Mouse (Mus musculus) limb, embryonic 11.5 days (tissue): ENCODE measurements around the gene Gimap4. TPM values are rescaled to one million over a fixed set of nuclear protein-coding genes. Genes with fewer than 3 reads are reported as not detected.
"Not testable (repeated sequence)": the region's sequence is repeated elsewhere in the genome, so short reads cannot be mapped to it uniquely, and the experiment has no call there.

Source experiments
- ATAC-seq: fragments of 200-750 bp; cut with Nextera tagmentation; 2 replicates; pipeline ENCODE4 v1.8.0; 2017; ENCODE audit warnings: low read depth; ENCODE audit not compliant: insufficient number of reproducible peaks, low FRiP score, low TSS enrichment
- DNase-seq: peaks from one replicate; pipeline ENCODE4 v3.0.0-alpha.2; 2015; ENCODE audit warnings: low spot score
- H3K27ac ChIP-seq: fragments of 300-500 bp; sonication (generic); replicated peaks from 2 replicates; pipeline ENCODE4 v1.5.1; 2014; ENCODE audit warnings: low read depth, mild to moderate bottlenecking, low read length
- H3K27me3 ChIP-seq: fragments of 300-500 bp; sonication (generic); 2 replicates; pipeline ENCODE4 v1.6.1; 2014; ENCODE audit warnings: mild to moderate bottlenecking, low read length, mixed read lengths; ENCODE audit not compliant: control insufficient read depth, insufficient read depth
- H3K36me3 ChIP-seq: fragments of 300-500 bp; sonication (generic); 2 replicates; pipeline ENCODE4 v1.6.1; 2014; ENCODE audit warnings: mild to moderate bottlenecking, low read length, moderate library complexity, mixed read lengths; ENCODE audit not compliant: control insufficient read depth, insufficient read depth
- H3K4me1 ChIP-seq: fragments of 300-500 bp; sonication (generic); 2 replicates; pipeline ENCODE4 v1.6.1; 2014; ENCODE audit warnings: low read length, mixed read lengths; ENCODE audit not compliant: control insufficient read depth, insufficient read depth
- H3K4me2 ChIP-seq: fragments of 300-500 bp; sonication (generic); 2 replicates; pipeline ENCODE4 v1.6.1; 2014; ENCODE audit warnings: low read depth, mild to moderate bottlenecking, moderate library complexity; ENCODE audit not compliant: severe bottlenecking
- H3K4me3 ChIP-seq: fragments of 300-500 bp; sonication (generic); 2 replicates; pipeline ENCODE4 v1.5.1; 2014; ENCODE audit warnings: low read depth, low read length
- H3K9ac ChIP-seq: fragments of 300-500 bp; sonication (generic); 2 replicates; pipeline ENCODE4 v1.6.1; 2014; ENCODE audit warnings: mild to moderate bottlenecking, low read length
- H3K9me3 ChIP-seq: fragments of 300-500 bp; sonication (generic); 2 replicates; pipeline ENCODE4 v1.6.1; 2016; ENCODE audit warnings: low read length; ENCODE audit not compliant: control insufficient read depth
- WGBS: fragments of 180-500 bp; shearing (Covaris S2); extraction: QIAGEN DNeasy Blood & Tissue Kit; methylation state at CpG from one replicate; pipeline ENCODE4 v1.1.7; 2014; 5-methylcytosine and 5-hydroxymethylcytosine counted together
- polyA plus RNA-seq: library from polyadenylated mRNA; unstranded; fragments of >200 nt; fragmentation: Nextera tagmentation; extraction: Ambion mirVana; gene quantifications from 2 replicates; pipeline ENCODE4 v1.2.1, GENCODE M21; 2014

The Gimap4 gene
- polyA plus RNA-seq, 1 experiment from 2014 or later = 10.8 TPM

- no peak overlapping the region for H3K4me2 ChIP-seq
- no peak overlapping the region for H3K9ac ChIP-seq
- no peaks in the 10 kb centered on the region for H3K27me3 ChIP-seq
- no peaks in the 10 kb centered on the region for H3K36me3 ChIP-seq
- ATAC-seq (no peak), DNase-seq (no peak)
- H3K4me1 ChIP-seq = no peaks in the 10 kb centered on the region; the same call in 1 of the 2 replicates
- H3K4me3 ChIP-seq = no peak overlapping the region
- 82% methylated on average over 4 of the region's 4 CpGs for whole genome bisulfite sequencing
- H3K27ac ChIP-seq = no peak overlapping the region
- no peaks in the 10 kb centered on the region for H3K9me3 ChIP-seq
Measured at GRCm38 (mm10) chr6:48678391-48678790, 6.0 kb upstream of the Gimap4 start.

GRCm38 (mm10) chr6:48679701-48680100 lies 4.6 kb upstream of the Gimap4 start:
- no peaks in the 10 kb centered on the region; the same call in 1 of the 2 replicates for H3K4me1 ChIP-seq
- no peak overlapping the region for H3K4me3 ChIP-seq
- H3K36me3 ChIP-seq = no peaks in the 10 kb centered on the region
- no peaks in the 10 kb centered on the region for H3K27me3 ChIP-seq
- no peak overlapping the region for H3K4me2 ChIP-seq
- DNase-seq (no peak), ATAC-seq (no peak)
- WGBS = 72% methylated on average over 6 of the region's 6 CpGs
- no peak overlapping the region for H3K9ac ChIP-seq
- H3K27ac ChIP-seq = no peak overlapping the region
- H3K9me3 ChIP-seq = no peaks in the 10 kb centered on the region

- DNase-seq (no peak), ATAC-seq (no peak)
- H3K9ac ChIP-seq = no peak overlapping the region
- H3K27ac ChIP-seq = no peak overlapping the region
- H3K27me3 ChIP-seq = no peaks in the 10 kb centered on the region
- H3K9me3 ChIP-seq = no peaks in the 10 kb centered on the region
- 85% methylated on average over 5 of the region's 5 CpGs for WGBS
- H3K4me2 ChIP-seq = no peak overlapping the region
- H3K4me1 ChIP-seq = no peaks in the 10 kb centered on the region; the same call in 1 of the 2 replicates
- no peaks in the 10 kb centered on the region for H3K36me3 ChIP-seq
- H3K4me3 ChIP-seq = no peak overlapping the region
Measured at GRCm38 (mm10) chr6:48680421-48680820, 3.9 kb upstream of the Gimap4 start.

GRCm38 (mm10) chr6:48681472-48682090 lies 2.8 kb upstream of the Gimap4 start:
- WGBS = 80% methylated on average over 3 of the region's 3 CpGs
- no peak overlapping the region for H3K27ac ChIP-seq
- no peaks in the 10 kb centered on the region for H3K9me3 ChIP-seq
- no peaks in the 10 kb centered on the region for H3K36me3 ChIP-seq
- no peaks in the 10 kb centered on the region for H3K27me3 ChIP-seq
- H3K9ac ChIP-seq = no peak overlapping the region
- DNase-seq (no peak), ATAC-seq (no peak)
- no peaks in the 10 kb centered on the region for H3K4me1 ChIP-seq
- H3K4me3 ChIP-seq = no peak overlapping the region
- no peak overlapping the region for H3K4me2 ChIP-seq

- WGBS = 80% methylated on average over 4 of the region's 4 CpGs
- no peak for ATAC-seq
- Histone ChIP-seq H3K36me3 (no peaks in the 10 kb centered on the region), H3K4me2 (no peak overlapping the region), H3K9ac (no peak overlapping the region), H3K4me1 (no peaks in the 10 kb centered on the region), H3K9me3 (no peaks in the 10 kb centered on the region), H3K27me3 (no peaks in the 10 kb centered on the region), H3K27ac (no peak overlapping the region), H3K4me3 (no peak overlapping the region)
- no peak for DNase-seq
Measured at GRCm38 (mm10) chr6:48682271-48682670, 2.1 kb upstream of the Gimap4 start.

GRCm38 (mm10) chr6:48683263-48683821 lies 1.0 kb upstream of the Gimap4 start:
- WGBS = 91% methylated on average over 3 of the region's 4 CpGs
- not testable (repeated sequence) for H3K4me1 ChIP-seq, H3K4me2 ChIP-seq, H3K4me3 ChIP-seq, ATAC-seq, H3K27ac ChIP-seq, H3K36me3 ChIP-seq, H3K27me3 ChIP-seq, DNase-seq, H3K9ac ChIP-seq, H3K9me3 ChIP-seq

GRCm38 (mm10) chr6:48684806-48685205 lies 457 bp downstream of the Gimap4 start:
- WGBS = 66% methylated on average over 4 of the region's 4 CpGs

GRCm38 (mm10) chr6:48685251-48685650 lies 902 bp downstream of the Gimap4 start:
- Histone ChIP-seq H3K4me1 (no peaks in the 10 kb centered on the region), H3K9me3 (no peaks in the 10 kb centered on the region), H3K36me3 (no peaks in the 10 kb centered on the region), H3K9ac (no peak overlapping the region), H3K4me3 (no peak overlapping the region), H3K27me3 (no peaks in the 10 kb centered on the region), H3K27ac (no peak overlapping the region), H3K4me2 (no peak overlapping the region)
- DNase-seq = no peak
- WGBS = 89% methylated on average over 2 of the region's 2 CpGs
- no peak for ATAC-seq

More at GRCm38 (mm10) chr6:48684806-48685205, 457 bp downstream of the Gimap4 start:
- Histone ChIP-seq H3K9me3 (no peaks in the 10 kb centered on the region), H3K36me3 (no peaks in the 10 kb centered on the region), H3K9ac (no peak overlapping the region), H3K4me3 (no peak overlapping the region), H3K4me2 (no peak overlapping the region), H3K27me3 (no peaks in the 10 kb centered on the region), H3K4me1 (no peaks in the 10 kb centered on the region), H3K27ac (no peak overlapping the region)
- ATAC-seq (no peak), DNase-seq (no peak)
